Mouse (Mus musculus) frontal cortex, adult (tissue): Measurements from ENCODE around the gene 4931428L18Rik.

Experiments used
- ATAC-seq: cut with Nextera tagmentation; 2 replicates; pipeline ENCODE4 v1.9.2; 2017; ENCODE audit warnings: mild to moderate bottlenecking, moderate library complexity, mixed read lengths; ENCODE audit not compliant: low TSS enrichment

4931428L18Rik gene

DNA sequence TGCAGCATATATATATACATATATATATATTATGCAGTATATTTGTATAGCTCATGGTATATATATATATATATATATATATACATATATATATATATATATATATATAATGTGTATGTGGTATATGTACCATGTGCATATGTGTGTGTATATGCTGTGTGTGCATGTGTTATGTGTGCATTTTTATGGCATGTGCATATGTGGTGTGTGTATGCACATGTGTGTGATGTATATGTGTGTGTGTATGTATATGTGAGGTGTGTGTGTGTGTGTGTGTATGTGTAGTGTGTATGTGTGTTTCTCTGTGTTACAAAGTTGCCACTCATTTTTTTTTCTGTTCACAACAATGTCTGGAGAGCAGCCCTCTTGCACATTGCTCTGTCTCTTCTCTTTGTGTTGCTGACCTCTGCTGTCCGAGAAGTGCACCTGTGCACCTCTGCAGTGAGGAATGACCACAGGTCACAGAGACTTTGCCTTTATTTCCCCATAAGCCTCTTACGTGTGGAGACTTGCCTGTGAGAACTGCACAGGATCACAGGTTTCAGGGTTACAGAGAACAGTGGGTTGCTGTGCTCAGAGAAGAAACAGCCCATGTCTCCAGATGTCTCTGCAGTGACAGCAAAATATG lies 69.6 kb downstream of the 4931428L18Rik start:
- ATAC-seq = no peak

GRCm38 (mm10) chr1:31150546-31150945 lies 71.9 kb downstream of the 4931428L18Rik start:
- no peak for ATAC-seq

DNA sequence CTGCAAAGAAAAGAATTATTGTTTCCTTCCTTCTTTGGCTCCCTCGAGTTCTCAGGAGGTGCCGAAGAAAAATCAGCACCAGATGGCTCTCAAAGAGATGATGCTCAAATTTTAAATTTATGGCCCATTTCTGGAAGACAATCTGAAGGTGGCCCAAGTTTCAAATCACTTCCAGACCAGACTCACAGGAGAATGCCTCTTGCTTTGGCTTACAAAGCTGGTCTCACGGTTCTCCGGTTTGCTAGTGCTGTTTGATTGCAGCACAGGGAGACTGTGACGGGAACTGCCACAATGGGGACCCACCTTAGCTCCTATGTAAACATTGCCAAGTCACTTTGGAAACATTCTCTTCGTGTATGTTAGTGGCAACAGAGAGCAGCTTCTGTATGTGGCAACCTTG lies 72.8 kb downstream of the 4931428L18Rik start:
- ATAC-seq = peak; percentile 66

DNA sequence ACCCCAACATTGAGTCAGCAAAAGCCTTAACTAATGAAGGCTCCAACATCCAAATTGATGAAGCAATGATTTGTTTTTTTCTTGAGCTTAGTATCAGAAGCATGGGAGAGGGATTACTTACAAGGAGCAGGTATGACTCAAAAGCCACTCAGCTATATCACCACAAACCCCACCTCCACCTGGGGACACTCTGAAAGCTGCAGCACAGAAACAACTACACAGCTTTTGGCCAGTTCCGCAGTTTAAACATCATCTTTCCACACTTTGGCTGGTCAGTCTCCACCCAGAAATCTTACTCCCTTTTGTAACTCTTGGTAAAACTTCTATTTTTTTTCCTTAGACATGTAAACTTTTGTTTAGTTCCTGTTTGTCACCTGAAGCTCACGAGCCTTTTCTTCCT lies 78.9 kb downstream of the 4931428L18Rik start:
- no peak for ATAC-seq

GRCm38 (mm10) chr1:31142288-31143094 lies 80.0 kb downstream of the 4931428L18Rik start:
- ATAC-seq = peak; percentile 85

GRCm38 (mm10) chr1:31138387-31138786 lies 84.1 kb downstream of the 4931428L18Rik start:
- no peak for ATAC-seq

GRCm38 (mm10) chr1:31113466-31113865 lies 109.0 kb downstream of the 4931428L18Rik start:
- no peak for ATAC-seq

DNA sequence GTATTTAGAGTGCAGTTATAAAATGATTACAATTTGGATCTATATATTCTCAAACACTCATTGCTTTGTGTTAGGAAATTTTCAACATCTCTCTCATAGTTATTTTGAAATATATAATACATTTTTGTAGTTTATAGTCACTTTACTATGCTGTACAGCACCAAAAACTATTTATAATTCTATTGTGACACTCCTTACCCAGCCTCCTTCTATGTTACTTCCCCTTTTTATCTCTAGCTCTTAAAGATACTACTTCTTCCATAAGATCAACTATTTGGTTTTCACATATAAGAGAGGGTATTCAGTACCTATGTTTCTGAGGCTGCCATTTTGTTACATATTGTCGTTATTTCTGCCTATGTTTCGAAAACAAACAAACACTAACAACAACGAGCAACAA lies 114.5 kb downstream of the 4931428L18Rik start:
- no peak for ATAC-seq

GRCm38 (mm10) chr1:31102863-31103657 lies 119.4 kb downstream of the 4931428L18Rik start:
- peak; percentile 45; the same call in 1 of the 2 replicates for ATAC-seq

- no peak for ATAC-seq
These were observed 120.2 kb downstream of the 4931428L18Rik start for GRCm38 (mm10) chr1:31102280-31102679.

DNA sequence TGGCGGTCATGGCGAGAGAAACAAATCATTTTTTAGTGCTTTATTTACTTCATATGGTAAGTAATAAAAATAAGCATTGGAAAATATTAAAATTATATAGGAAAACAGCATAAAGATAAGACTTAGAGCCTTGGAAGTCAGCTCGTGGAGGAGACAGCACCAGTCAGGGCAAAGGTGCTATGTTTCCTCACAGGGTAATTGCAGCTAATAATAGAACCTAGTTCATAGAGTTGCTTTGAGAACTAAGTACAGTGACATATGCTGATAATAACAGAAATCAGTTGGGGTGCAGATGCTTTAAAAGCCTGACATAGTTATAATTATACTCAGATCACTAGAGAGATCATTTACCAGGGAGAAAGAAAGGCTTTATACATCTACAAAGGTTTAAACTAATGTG lies 125.3 kb downstream of the 4931428L18Rik start:
- no peak for ATAC-seq

DNA sequence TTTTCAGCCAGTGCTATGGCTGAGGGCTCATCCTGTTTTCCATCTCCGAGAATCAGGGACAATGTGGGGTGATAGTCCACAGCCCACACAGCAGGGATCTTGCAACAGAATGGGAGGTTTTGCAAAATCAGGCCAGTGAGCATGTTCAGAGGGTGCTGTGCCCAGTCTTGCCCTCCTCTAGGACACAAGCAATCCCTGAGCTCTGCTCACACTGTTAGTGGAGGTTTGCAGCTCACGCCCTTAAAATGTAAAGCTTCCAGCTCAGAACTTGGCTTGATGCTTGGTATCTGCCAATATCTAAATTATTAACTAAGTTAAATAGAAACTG lies 126.1 kb downstream of the 4931428L18Rik start:
- ATAC-seq = no peak

GRCm38 (mm10) chr1:31095706-31096465 lies 126.6 kb downstream of the 4931428L18Rik start:
- ATAC-seq = peak; percentile 93

GRCm38 (mm10) chr1:31094792-31095191 lies 127.7 kb downstream of the 4931428L18Rik start:
- no peak for ATAC-seq

GRCm38 (mm10) chr1:31093939-31094338 lies 128.5 kb downstream of the 4931428L18Rik start:
- no peak for ATAC-seq

DNA sequence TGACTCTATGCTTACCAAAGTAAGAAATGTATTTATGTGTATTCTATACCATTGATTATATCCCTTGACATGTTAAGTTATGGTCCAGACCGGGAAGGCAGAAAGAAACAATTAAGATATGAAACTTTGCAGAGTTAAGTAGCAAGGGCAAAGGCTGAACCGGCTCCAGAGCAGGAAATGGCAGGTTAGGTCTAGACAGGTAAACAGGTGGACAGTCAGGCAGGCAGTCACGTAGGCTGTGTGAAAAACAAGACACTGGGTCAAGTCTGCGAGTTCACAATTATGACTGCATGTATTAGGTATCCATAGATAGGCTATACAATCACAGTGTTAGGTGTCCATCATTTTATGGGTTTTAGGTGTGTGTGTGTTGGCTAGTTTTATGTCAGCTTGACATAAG lies 133.8 kb downstream of the 4931428L18Rik start:
- no peak for ATAC-seq

DNA sequence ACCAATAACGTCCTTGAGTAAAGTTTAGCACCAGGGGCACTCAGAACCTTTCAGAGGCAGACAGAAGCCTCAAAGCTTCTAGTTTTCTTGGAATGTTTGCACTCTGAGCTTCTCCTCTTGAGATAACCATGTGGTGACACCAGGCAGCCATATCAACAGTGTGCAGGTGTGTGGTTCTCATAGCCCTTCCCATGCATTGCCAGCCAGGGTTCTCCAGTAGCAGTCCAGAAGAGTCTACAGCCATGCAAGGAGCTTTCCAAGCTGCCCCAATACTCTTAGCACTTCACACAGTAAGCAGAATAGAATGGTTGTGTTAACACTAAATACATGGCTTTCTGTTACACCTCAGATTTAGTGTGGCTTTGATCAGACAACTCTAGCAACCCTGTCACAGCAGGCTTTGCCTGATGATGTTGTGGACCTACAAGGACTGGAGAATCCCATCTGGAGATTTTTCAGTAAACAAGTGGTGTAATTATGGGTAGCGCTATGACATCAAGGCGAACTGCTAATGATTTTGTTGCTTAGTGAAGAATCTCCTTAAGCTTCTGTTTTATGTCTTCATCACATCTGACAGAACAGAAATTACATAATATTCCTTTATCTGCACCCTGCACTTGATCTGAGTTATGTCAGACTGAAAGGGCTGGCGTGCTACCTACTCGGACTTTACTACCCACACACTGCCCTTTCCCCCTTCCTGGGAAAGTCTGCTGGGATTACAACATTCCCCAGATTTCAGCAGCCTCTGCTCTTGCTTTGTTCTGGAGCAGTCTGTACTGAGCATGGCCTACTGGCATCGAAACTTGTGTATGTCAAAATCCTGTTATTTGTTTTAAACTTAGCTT lies 149.7 kb downstream of the 4931428L18Rik start:
- no peak for ATAC-seq

- ATAC-seq = no peak
These were observed 151.3 kb downstream of the 4931428L18Rik start for GRCm38 (mm10) chr1:31071209-31071608.

DNA sequence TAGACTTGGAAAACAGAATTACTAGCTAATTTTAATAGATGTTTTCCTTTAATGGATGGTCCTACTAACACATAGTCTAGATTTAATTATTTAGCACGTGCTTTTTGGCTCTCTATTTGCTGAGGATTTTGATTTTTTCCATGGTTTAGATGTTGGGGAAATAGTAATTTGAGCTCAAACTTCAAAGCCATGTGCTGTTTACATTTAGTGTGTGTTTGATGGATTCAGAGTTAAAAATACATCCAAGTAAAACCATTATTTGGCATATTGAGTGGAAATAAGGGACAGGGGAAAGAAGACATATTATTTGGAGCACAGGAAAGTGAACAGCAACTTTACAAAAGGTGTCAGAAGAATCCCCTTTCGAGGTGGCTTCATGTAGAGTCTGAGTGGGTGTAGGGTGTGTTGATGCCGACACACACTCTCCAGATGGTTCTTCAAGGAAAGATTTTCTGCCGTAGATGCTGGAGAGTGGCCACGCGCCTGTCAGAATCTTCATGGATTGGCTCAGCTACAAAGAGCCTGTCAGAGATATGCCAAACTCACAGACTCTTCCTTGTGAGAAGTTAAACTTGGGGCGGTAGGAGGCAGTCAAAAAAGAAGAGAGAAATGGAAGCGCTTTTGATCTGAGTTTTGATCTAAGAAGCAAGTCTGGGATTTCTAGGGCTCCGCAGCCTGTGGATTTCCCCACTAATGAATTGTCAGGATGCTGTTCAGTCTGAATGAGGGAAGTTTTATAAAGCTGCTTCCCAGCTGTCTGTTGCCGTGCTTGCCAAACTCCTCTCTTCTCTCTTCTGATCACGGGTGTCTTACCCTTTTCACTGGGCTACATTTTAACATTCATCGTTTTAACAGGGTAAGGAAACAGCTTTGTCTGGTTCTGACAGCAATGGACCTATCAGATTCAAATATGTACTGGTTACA lies 157.4 kb downstream of the 4931428L18Rik start:
- peak; percentile 93 for ATAC-seq

DNA sequence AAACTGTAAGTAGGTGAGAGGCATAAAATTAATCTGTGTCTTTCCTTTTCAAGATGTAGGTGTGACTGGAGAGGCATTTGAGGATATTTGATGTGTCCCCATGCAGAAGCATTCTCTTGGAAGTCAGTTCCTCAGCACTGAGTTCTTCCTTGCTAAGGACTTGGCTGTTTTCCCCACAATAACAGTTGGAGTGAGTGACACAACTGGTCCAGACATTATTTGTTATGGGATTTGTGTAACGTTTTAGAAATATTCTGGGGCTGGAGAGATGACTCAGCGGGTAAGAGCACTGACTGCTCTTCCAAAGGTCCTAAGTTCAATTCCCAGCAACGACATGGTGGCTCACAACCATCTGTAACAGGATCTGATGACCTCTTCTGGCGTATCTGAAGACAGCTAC lies 162.7 kb downstream of the 4931428L18Rik start:
- no peak for ATAC-seq
